Mouse (Mus musculus) cortical plate, adult 2 months (tissue): ENCODE measurements around the gene S100z. TPM values are rescaled to one million over a fixed set of nuclear protein-coding genes. Genes with fewer than 3 reads are reported as not detected.
A peak's percentile ranks its signal among the peaks of the same experiment; 100 is the strongest.

Experiments used
- H3K27ac ChIP-seq: fragments of 200-500 bp; 2 replicates; pipeline ENCODE4 v1.5.1; 2012; ENCODE audit warnings: low read length, control low read depth, inconsistent platforms; ENCODE audit not compliant: insufficient read depth
- H3K4me1 ChIP-seq: fragments of 200-500 bp; 2 replicates; pipeline ENCODE4 v1.6.1; 2011; ENCODE audit warnings: low read length; ENCODE audit not compliant: control insufficient read depth, insufficient read depth
- H3K4me3 ChIP-seq: fragments of 200-500 bp; 2 replicates; pipeline ENCODE4 v1.5.1; 2011; ENCODE audit warnings: mild to moderate bottlenecking, low read length, control low read depth; ENCODE audit not compliant: insufficient read depth
- CTCF ChIP-seq: fragments of 200-500 bp; IDR thresholded peaks from 2 replicates; pipeline ENCODE4 v1.5.1; 2011; ENCODE audit warnings: mild to moderate bottlenecking, control low read depth, low read length; ENCODE audit not compliant: insufficient read depth; ENCODE audit errors: extremely low read depth
- POLR2A ChIP-seq: fragments of 200-500 bp; IDR thresholded peaks from 2 replicates; pipeline ENCODE4 v1.6.1; 2011; ENCODE audit warnings: mild to moderate bottlenecking, low read length, control low read depth; ENCODE audit not compliant: insufficient read depth; ENCODE audit errors: extremely low read depth
- polyA plus RNA-seq: library from polyadenylated mRNA; depleted of rRNA; stranded (reverse); fragments of >200 nt; gene quantifications from 2 replicates; pipeline ENCODE4 v1.2.3, GENCODE M21; 2012

Gene S100z
- polyA plus RNA-seq, 1 experiment = not detected

DNA sequence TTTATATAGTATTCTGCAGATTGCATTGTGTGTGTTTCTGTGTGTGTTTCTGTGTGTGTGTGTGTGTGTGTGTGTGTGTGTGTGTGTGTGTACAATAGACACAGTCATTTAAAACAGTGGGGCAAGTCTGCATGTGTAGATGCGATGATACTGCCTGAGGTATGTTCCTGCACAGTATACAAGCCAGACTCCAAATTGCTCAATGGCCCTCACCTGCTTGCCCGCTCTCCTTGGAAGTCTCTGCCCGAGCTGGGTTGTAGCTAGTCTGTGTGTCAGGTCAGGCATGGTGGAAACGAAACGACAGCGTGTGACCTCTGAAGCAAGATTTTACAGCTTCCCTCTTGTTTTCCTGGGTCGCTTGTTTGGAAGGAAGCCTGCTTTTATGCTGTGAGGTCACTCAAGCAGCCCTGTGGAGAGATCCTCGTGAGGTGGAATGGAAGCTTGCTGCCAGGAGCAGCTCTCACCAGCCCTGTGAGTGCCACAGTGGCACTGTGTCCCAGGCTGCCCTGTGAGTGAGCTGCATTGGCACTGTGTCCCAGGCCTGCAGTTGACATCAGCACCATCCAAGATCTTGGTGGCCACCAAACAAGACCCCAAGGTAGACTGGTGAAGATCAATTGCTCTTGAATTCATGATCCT lies 24.9 kb upstream of the S100z start:
- Histone ChIP-seq H3K27ac (no peak overlapping the region), H3K4me3 (no peak overlapping the region), H3K4me1 (no peaks in the 10 kb centered on the region)
- TF ChIP-seq POLR2A (no peak), CTCF (no peak)

DNA sequence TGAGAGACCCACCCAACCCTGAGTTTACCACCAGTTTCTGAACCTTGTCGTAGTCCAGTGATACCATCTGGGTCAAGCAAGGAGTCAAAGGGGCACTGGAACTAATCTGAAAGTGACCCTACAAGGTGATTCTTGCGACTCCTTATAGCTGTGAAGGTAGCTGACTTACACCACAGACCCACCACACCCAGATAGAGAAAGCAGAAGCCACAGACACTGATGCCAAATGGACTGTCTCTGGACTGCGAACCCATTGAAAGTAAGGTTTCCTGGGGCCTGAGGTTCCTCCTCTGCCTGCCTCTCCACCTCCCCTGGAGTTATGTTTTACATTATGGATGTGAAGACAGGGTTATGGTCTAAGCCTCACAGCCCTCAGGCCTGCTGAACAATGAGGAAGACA lies 18.1 kb upstream of the S100z start:
- Histone ChIP-seq H3K4me1 (no peaks in the 10 kb centered on the region), H3K27ac (no peak overlapping the region)
- no peak for TF ChIP-seq CTCF
- TF ChIP-seq POLR2A = no peak

DNA sequence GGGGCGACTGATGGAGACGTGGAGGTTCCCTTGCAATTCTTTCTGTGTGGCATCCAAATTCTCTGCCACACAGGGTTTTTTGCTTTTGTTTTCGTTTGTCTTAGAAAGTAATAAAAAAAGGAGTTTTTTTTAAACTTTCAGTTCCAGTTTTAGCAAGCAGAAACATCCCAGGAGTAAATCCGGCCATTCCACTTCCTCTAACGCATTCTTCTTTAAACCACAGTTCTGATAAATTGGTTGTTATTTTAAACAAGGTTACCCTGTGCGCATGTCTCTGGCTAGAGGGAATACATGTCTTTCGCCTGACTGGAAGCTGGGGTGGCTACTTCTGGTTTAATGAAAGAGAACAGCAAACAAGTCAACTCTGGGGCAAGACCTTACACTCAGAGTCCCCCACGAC lies 16.3 kb upstream of the S100z start:
- H3K4me1 ChIP-seq = no peaks in the 10 kb centered on the region
- TF ChIP-seq POLR2A = no peak
- TF ChIP-seq CTCF = no peak

More for the DNA sequence above, 18.1 kb upstream of the S100z start:
- no peak overlapping the region for H3K4me3 ChIP-seq

DNA sequence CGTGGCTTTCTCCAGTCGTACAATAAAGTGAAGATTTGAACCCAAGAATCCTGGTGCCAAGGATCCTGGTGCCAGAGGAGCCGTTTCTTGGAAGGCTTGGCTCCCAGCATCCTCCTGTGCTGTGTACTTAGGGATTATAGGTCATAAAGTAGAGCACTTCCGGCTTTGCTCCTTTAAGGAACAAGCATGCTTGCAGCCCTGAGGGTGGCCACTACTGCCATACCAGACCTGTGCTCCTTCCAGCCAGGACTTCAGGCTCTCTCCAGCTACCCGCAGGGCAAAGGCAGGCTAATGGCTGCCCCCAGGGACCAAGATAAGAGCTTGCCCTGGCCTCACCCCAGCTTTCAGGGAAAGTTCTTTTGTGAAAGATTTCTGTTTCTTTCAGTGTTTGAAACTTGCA lies 14.8 kb upstream of the S100z start:
- no peak overlapping the region for H3K4me3 ChIP-seq
- H3K27ac ChIP-seq = no peak overlapping the region
- no peak for TF ChIP-seq POLR2A
- TF ChIP-seq CTCF = no peak
- no peaks in the 10 kb centered on the region for H3K4me1 ChIP-seq

More for the DNA sequence above, 16.3 kb upstream of the S100z start:
- Histone ChIP-seq H3K27ac (no peak overlapping the region), H3K4me3 (no peak overlapping the region)

DNA sequence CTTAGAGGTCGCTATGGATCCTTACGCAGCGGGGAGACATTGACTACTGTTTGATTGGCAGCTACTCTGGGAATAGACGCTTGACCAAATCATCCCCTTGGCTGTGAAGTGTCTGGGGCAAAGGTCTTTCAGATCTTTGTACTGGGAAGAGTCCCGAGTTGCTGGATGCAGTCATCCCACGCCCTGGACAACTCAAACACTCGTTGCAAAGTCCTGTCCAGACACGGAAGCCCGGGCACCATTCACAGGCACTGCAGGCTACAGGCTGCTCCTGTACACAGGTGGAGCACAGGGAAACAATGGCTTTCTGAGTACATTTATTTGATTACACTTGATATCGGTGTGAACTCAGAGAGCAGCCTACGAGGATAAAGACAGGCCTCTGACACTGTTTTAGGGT lies 12.8 kb upstream of the S100z start:
- no peak overlapping the region for H3K4me3 ChIP-seq
- no peak overlapping the region for H3K27ac ChIP-seq
- no peak for TF ChIP-seq POLR2A
- TF ChIP-seq CTCF = no peak
- H3K4me1 ChIP-seq = no peaks in the 10 kb centered on the region

DNA sequence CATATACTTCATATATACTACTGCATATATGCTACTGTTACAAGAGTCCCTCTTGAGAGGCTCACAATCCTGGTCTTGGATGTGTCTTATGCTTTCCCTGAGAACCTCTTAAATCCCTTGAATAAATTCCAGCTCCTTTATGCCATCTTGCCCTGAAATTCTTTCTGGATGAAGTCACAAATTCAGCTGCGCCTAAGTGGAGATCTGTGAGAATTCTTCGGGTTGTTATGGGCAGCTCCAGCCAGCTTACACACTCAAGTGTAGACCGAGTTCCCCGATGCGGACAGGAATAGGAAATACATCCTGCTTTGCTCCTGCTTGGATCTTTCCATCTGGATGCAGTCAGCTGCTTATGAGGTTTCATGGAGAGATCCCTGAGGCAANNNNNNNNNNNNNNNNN lies 6.1 kb upstream of the S100z start:
- no peak overlapping the region for H3K4me3 ChIP-seq
- no peaks in the 10 kb centered on the region for H3K4me1 ChIP-seq
- TF ChIP-seq POLR2A (no peak), CTCF (no peak)
- no peak overlapping the region for H3K27ac ChIP-seq

DNA sequence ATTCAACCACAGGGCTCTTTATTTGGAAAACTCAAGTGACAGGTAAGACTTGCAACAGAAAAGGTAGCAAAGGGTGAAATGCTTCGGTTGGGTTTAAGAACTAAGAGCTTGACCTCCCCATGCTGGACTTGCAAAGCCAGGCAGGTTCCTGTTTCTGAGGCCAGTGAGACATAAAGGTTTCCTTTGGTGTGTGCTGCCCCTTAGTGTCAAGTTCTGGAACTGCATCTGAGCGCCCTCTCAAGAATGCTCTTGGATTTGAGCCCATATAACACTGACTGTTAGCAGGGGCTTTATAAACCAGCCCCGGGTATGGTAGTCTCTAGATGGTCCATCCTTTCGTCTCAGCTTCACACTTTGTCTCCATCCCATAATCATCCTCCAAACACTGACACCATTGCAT lies 2.9 kb upstream of the S100z start:
- no peaks in the 10 kb centered on the region for H3K4me1 ChIP-seq
- TF ChIP-seq POLR2A = no peak
- TF ChIP-seq CTCF = peak; percentile 94
- no peak overlapping the region for H3K4me3 ChIP-seq
- H3K27ac ChIP-seq = no peak overlapping the region

DNA sequence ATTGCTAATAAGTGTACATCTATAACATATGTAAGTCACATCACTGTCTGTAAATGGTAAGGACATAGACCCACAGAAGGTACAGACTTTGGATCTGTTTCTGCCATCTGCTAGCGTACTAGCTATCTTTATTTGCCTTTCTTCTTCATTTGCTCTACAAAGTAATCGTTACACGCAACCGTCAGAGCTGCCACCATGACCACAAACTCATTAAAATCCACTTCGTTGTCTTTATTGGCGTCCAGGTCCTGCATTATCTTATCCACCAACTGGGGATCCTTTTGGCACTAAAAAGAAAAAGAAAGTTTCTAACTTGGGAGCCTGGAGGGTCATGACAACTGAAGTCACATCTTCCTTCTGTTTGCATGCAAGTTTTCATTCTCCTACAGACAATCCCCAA lies 1.3 kb downstream of the S100z start:
- H3K4me3 ChIP-seq = no peak overlapping the region
- TF ChIP-seq POLR2A = no peak
- no peak for TF ChIP-seq CTCF
- H3K4me1 ChIP-seq = no peaks in the 10 kb centered on the region
- no peak overlapping the region for H3K27ac ChIP-seq

DNA sequence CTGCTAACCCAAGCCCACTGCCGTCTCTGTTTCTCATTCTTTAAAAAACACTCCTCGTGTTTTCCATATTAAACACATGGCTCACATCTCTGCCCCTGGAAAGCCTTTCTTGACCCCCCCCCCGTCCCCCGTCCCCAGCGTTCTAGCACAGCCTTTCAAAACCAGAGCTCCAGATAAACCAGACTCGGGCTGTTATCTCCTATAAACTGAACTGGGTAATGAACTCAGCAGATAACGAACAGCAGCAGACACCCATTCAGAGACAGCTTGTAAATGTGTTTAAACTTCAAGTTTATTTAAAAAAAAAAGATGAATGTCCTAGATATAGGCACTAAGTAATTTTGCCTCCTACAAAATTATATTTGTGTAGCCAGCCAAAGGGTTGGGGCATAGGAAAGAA lies 3.4 kb downstream of the S100z start:
- Histone ChIP-seq H3K4me3 (no peak overlapping the region), H3K27ac (no peak overlapping the region), H3K4me1 (no peaks in the 10 kb centered on the region)
- TF ChIP-seq POLR2A (no peak), CTCF (no peak)

DNA sequence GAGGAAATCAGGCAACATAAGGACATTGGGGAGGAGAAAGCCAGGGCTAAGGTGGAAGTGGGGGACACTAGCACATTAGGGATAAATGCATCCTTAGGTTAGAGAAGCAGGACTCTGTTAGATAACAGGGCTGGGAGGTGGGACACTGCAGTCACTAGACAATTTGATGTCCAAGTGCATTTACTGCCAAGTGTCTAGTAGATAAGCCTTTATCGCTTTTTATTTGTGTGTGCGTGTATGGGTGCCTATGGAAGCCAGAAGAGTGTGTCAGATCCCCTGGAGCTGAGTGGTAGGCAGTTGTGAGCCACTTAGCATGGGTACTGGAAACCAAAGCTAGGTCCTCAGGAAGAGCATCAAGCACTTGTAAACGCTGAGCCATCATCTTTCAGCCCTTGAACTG lies 4.2 kb downstream of the S100z start:
- Histone ChIP-seq H3K4me1 (no peaks in the 10 kb centered on the region), H3K4me3 (no peak overlapping the region), H3K27ac (no peak overlapping the region)
- no peak for TF ChIP-seq POLR2A
- TF ChIP-seq CTCF = no peak

DNA sequence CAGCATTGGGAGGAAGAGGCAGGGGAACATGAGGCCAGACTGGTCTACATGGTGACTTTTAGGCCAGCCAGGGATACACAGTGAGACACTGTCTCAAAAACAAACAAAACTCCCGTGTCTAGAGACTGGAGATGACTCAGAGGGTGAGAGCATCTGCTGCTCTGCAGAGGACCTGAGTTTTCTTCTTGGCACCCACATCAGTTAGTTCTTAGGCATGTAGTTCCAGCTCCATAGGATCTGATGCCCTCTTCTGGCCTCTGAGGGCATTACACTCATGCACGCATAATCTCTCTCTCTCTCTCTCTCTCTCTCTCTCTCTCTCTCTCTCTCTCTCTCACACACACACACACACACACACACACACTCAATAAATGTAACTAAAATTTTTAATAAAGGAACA lies 7.6 kb downstream of the S100z start:
- H3K27ac ChIP-seq = no peak overlapping the region
- no peak overlapping the region for H3K4me3 ChIP-seq
- no peaks in the 10 kb centered on the region for H3K4me1 ChIP-seq
- TF ChIP-seq POLR2A (no peak), CTCF (peak; percentile 15; the same call in 1 of the 2 replicates)
